10 mouse cellular contexts compared by ENCODE assay signal in genomic region chr11:72944996-72945793, GRCm38 (mm10). TPM values are rescaled to one million over a fixed set of nuclear protein-coding genes. Genes with fewer than 3 reads are reported as not detected.
DNase-seq lines count a peak whose midpoint lies in the region; ATAC-seq and TF ChIP-seq lines count a peak whose summit lies in the region.
"Had no signal": no experiment of that assay in that cellular context is flagged by ENCODE, and none has a peak within 500 bp of the region (broad histone marks: within the 10 kb centered on the region; RNA-seq: fewer than 3 reads in every experiment).

No protein-coding gene starts in this region.

- intact Hi-C loops in gastrocnemius, adult 2 months (cut with DNase I): loop anchor here (5.0 kb wide), 1 partner anchor 57 kb away; no protein-coding TSS in a partner anchor

- 48% methylated on average over 7 of the region's 7 CpGs for WGBS in heart, embryonic 15.5 days

- peaks cover 31% of the 10 kb centered on the region for H3K4me1 ChIP-seq in heart, embryonic 15.5 days (replicated peaks)

- ATAC-seq in heart, embryonic 15.5 days (replicated peaks; ENCODE audit: insufficient number of reproducible peaks, insufficient read depth, low FRiP score, low read depth): peak; percentile 29; the same call in 1 of the 2 replicates

- peak overlapping the region; percentile 72 for H3K27ac ChIP-seq in gastrocnemius, adult 2 months
- peak overlapping the region; percentile 72 for H3K27ac ChIP-seq in heart, embryonic 15.5 days

- H3K27me3 ChIP-seq in heart, embryonic 15.5 days: 0 out of 2 replicates have a peak, but pooled peaks cover 6% of the 10 kb centered on the region

- no peaks in the 10 kb centered on the region for H3K9me3 ChIP-seq in heart, embryonic 15.5 days (replicated peaks)

- no peak overlapping the region for H3K9ac ChIP-seq in heart, embryonic 15.5 days

- H3K36me3 ChIP-seq in heart, embryonic 15.5 days: no peaks in the 10 kb centered on the region

- no peak overlapping the region for H3K4me3 ChIP-seq in gastrocnemius, adult 2 months
- H3K4me3 ChIP-seq in heart, embryonic 15.5 days: no peak overlapping the region

- no peak for TF ChIP-seq CTCF in gastrocnemius, adult 2 months (IDR thresholded peaks at IDR 0.05)

- no peak for DNase-seq in gastrocnemius, adult 2 months
- DNase-seq in gastrocnemius, postnatal 10 days: no peak
- DNase-seq in 416B (ENCODE audit: low read depth): peak; percentile 64
- peak; percentile 49 to 71 for DNase-seq in kidney, postnatal 25 days
- no peak for DNase-seq in layer of hippocampus, adult 18-20 months (ENCODE audit: low spot score in 2 of 2)
- no peak for DNase-seq in right cerebral cortex, adult 18-20 months
- no peak for DNase-seq in testis, postnatal 14 days (ENCODE audit: low spot score)
- DNase-seq: cerebellum, adult 18-20 months; midbrain, embryonic 14.5 days had no signal

- no peak overlapping the region for H3K4me2 ChIP-seq in heart, embryonic 15.5 days

RNA-seq across cellular contexts. Expression of gene Atp2a3, which starts 15.8 kb away (rescaled TPM):
- 1 to 10 TPM; 5.1 to 6.2 TPM for total RNA-seq in gastrocnemius, adult 2 months (2021)
- 10 to 100 TPM; 22.4 to 25.0 TPM for total RNA-seq in gastrocnemius, postnatal 10 days (2021)
- polyA plus RNA-seq in heart, embryonic 15.5 days (2015; fragmentation: Nextera tagmentation; extraction: Ambion mirVana): 3.8 and 11.6 TPM in 2 replicates
- 1 to 10 TPM; 5.3 to 5.5 TPM for total RNA-seq in layer of hippocampus, adult 18-20 months (2021)

RNA-seq across cellular contexts. Expression of gene P2rx1, which starts 53.7 kb away (rescaled TPM):
- total RNA-seq in gastrocnemius, adult 2 months (2021): under 1 TPM; 0.15 to 0.56 TPM
- total RNA-seq in gastrocnemius, postnatal 10 days (2021): 1 to 10 TPM in 1 of 2 experiments, under 1 TPM in 1; 0.85 to 1.2 TPM
- polyA plus RNA-seq in heart, embryonic 15.5 days (2015; fragmentation: Nextera tagmentation; extraction: Ambion mirVana): 1.7 and 2.9 TPM in 2 replicates
- under 1 TPM; 0.25 to 0.27 TPM for total RNA-seq in layer of hippocampus, adult 18-20 months (2021)

Comparison
In these comparisons a context has a peak if more than half of its experiments do, and no peak if none do; other contexts are left out.
1. DNase-seq: peak in 416B (single experiment) and kidney, postnatal 25 days (2 of 2); none in gastrocnemius, adult 2 months (single experiment), gastrocnemius, postnatal 10 days (single experiment), layer of hippocampus, adult 18-20 months (0 of 2), right cerebral cortex, adult 18-20 months (single experiment) and testis, postnatal 14 days (single experiment).